Mouse (Mus musculus): ENCODE results near the gene Gdf7. TPM values are rescaled to one million over a fixed set of nuclear protein-coding genes. Genes with fewer than 3 reads are reported as not detected.

The Gdf7 gene
- polyA plus RNA-seq, 1 experiment from 2014 or later = 0.19 TPM

DNA sequence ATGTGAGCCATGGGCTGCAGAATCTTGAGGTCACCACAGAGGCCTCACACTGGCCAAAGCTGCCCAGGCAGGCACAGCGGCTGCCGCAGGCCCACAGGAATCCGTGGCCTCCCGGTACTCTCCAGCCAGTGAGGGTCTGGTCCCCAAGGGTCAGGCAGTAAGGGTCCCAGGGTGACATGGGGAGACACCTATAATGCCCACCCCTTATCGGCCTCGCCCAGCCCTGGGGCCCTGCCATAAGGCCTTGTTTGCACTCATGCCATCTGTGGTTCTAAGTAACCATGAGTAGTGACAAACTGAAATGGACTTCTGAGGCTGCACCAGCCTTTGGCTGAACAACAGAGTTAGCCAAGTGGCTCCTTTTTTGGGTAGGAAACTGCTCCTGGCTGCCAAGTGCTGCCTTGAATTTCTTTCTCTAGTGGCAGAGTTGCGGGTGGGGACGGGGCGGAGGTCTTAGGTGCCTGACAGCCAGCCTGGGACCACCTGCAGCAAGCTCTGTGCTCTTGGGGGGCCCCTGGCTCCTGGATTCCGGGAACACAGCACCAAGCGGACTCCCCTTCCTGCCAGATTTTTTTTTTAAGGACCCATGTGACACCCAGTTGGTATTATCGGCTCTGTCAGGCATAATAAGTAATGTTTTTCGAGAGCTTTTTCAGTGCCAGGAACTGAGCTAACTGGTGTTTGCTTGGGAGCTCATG is 23.6 kb upstream of the Gdf7 start:
- H3K36me3 ChIP-seq (replicated peaks) = 0 out of 2 replicates have a peak, but pooled peaks cover 3% of the 10 kb centered on the region
- ATAC-seq (replicated peaks) = no peak
- H3K4me2 ChIP-seq = no peak overlapping the region
- WGBS = 94% methylated on average over 13 of the region's 13 CpGs
- H3K27ac ChIP-seq = no peak overlapping the region
- no peaks in the 10 kb centered on the region for H3K27me3 ChIP-seq (replicated peaks)
- H3K9me3 ChIP-seq = no peaks in the 10 kb centered on the region
- no peak overlapping the region for H3K4me3 ChIP-seq
- peaks cover 13% of the 10 kb centered on the region for H3K4me1 ChIP-seq
- no peak overlapping the region for H3K9ac ChIP-seq

GRCm38 (mm10) chr12:8324086-8324485 is 22.3 kb upstream of the Gdf7 start:
- Histone ChIP-seq H3K4me2 (no peak overlapping the region), H3K27me3 (replicated peaks) (no peaks in the 10 kb centered on the region), H3K4me3 (no peak overlapping the region), H3K27ac (no peak overlapping the region), H3K9me3 (no peaks in the 10 kb centered on the region), H3K4me1 (peaks cover 13% of the 10 kb centered on the region), H3K9ac (no peak overlapping the region), H3K36me3 (replicated peaks) (0 out of 2 replicates have a peak, but pooled peaks cover 3% of the 10 kb centered on the region)
- 91% methylated on average over 10 of the region's 10 CpGs for WGBS
- no peak for ATAC-seq (replicated peaks)

DNA sequence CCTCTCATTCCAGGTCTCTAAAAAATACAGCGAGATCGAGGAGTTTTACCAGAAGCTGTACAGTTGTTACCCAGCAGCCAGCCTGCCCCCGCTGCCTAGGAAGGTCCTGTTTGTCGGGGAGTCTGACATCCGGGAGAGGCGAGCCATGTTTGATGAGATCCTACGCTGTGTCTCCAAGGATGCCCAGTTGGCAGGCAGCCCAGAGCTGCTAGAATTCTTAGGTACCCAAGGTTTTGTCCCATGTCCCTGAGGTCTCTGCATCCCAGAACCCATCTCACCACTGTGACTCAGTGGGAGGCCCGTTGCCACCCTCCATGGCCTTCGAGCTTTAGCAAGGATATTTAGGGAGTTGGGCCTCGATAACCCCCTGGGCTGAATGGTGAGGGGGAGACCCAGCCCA is 19.8 kb upstream of the Gdf7 start:
- H3K4me3 ChIP-seq = no peak overlapping the region
- no peaks in the 10 kb centered on the region for H3K4me1 ChIP-seq
- 0 out of 2 replicates have a peak, but pooled peaks cover 3% of the 10 kb centered on the region for H3K36me3 ChIP-seq (replicated peaks)
- no peak for ATAC-seq (replicated peaks)
- no peaks in the 10 kb centered on the region for H3K9me3 ChIP-seq
- no peak overlapping the region for H3K9ac ChIP-seq
- WGBS = 78% methylated on average over 10 of the region's 10 CpGs
- H3K27me3 ChIP-seq (replicated peaks) = no peaks in the 10 kb centered on the region
- H3K4me2 ChIP-seq = no peak overlapping the region
- H3K27ac ChIP-seq = no peak overlapping the region

GRCm38 (mm10) chr12:8320084-8320713 is 18.4 kb upstream of the Gdf7 start:
- Histone ChIP-seq H3K27ac (no peak overlapping the region), H3K4me3 (no peak overlapping the region), H3K4me1 (0 out of 2 replicates have a peak, but pooled peaks cover 4% of the 10 kb centered on the region), H3K9me3 (no peaks in the 10 kb centered on the region), H3K4me2 (no peak overlapping the region), H3K27me3 (replicated peaks) (no peaks in the 10 kb centered on the region), H3K9ac (no peak overlapping the region), H3K36me3 (replicated peaks) (0 out of 2 replicates have a peak, but pooled peaks cover 3% of the 10 kb centered on the region)
- ATAC-seq (replicated peaks) = peak; percentile 55
- 44% methylated on average over 5 of the region's 5 CpGs for WGBS

- ATAC-seq (replicated peaks) = no peak
- Histone ChIP-seq H3K9ac (no peak overlapping the region), H3K9me3 (no peaks in the 10 kb centered on the region), H3K27me3 (replicated peaks) (no peaks in the 10 kb centered on the region), H3K4me3 (no peak overlapping the region), H3K36me3 (replicated peaks) (no peaks in the 10 kb centered on the region), H3K27ac (no peak overlapping the region), H3K4me1 (peaks cover 23% of the 10 kb centered on the region), H3K4me2 (no peak overlapping the region)
- WGBS = 90% methylated on average over 5 of the region's 5 CpGs
These were observed 14.8 kb upstream of the Gdf7 start for GRCm38 (mm10) chr12:8316541-8316940.

GRCm38 (mm10) chr12:8313773-8314172 is 12.0 kb upstream of the Gdf7 start:
- Histone ChIP-seq H3K4me2 (peak overlapping the region; percentile 89), H3K36me3 (replicated peaks) (no peaks in the 10 kb centered on the region), H3K4me1 (peaks cover 23% of the 10 kb centered on the region), H3K27me3 (replicated peaks) (peaks cover 9% of the 10 kb centered on the region; the same call in 1 of the 2 replicates), H3K9me3 (no peaks in the 10 kb centered on the region), H3K9ac (peak overlapping the region; percentile 73), H3K27ac (no peak overlapping the region), H3K4me3 (peak overlapping the region; percentile 74)
- ATAC-seq (replicated peaks) = peak; percentile 50
- WGBS = 19% methylated on average over 12 of the region's 12 CpGs

GRCm38 (mm10) chr12:8313270-8313771 is 11.6 kb upstream of the Gdf7 start, which contains the start of gene Hs1bp3:
TSS of gene Hs1bp3 (plus strand) at chr12:8313432.
- H3K4me3 ChIP-seq = peak within 1 kb of the TSS; percentile 74
- peak within 1 kb of the TSS; percentile 73 for H3K9ac ChIP-seq
- H3K4me1 ChIP-seq = peaks cover 23% of the 10 kb centered on the region
- H3K4me2 ChIP-seq = peak within 1 kb of the TSS; percentile 89
- peak; percentile 91 for ATAC-seq (replicated peaks)
- no peaks in the 10 kb centered on the region for H3K36me3 ChIP-seq (replicated peaks)
- H3K9me3 ChIP-seq = no peaks in the 10 kb centered on the region
- peaks cover 9% of the 10 kb centered on the region; the same call in 1 of the 2 replicates for H3K27me3 ChIP-seq (replicated peaks)
- H3K27ac ChIP-seq = no peak within 1 kb of the TSS
- under 1% methylated on average over 38 of the region's 38 CpGs for WGBS

DNA sequence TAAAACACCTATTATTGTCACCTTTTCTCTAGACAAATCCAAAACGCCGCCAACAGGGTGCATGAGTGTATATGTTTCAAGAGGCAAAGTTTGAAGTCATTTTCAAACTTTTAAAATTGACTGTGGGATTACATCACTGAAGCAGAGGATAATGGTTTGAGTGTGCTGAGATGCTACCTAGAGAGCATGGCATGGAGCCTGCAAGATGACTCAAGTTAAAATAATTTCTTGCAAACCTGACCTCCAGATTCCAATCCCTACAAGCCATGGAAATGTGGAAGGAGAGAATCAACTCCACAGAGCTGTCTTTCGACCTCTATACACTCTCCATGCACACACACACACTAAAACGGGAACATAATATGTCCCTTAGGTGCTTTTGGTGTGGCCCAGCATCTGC is 10.5 kb upstream of the Gdf7 start:
- Histone ChIP-seq H3K4me1 (peaks cover 23% of the 10 kb centered on the region), H3K9me3 (no peaks in the 10 kb centered on the region), H3K9ac (no peak overlapping the region), H3K27me3 (replicated peaks) (peaks cover 9% of the 10 kb centered on the region; the same call in 1 of the 2 replicates), H3K4me3 (no peak overlapping the region), H3K27ac (no peak overlapping the region), H3K4me2 (no peak overlapping the region), H3K36me3 (replicated peaks) (no peaks in the 10 kb centered on the region)
- ATAC-seq (replicated peaks) = no peak
- WGBS = 90% methylated on average over 4 of the region's 4 CpGs

- Histone ChIP-seq H3K27ac (no peak overlapping the region), H3K4me2 (no peak overlapping the region), H3K27me3 (replicated peaks) (peaks cover 10% of the 10 kb centered on the region), H3K9me3 (no peaks in the 10 kb centered on the region), H3K4me1 (peaks cover 23% of the 10 kb centered on the region), H3K9ac (no peak overlapping the region), H3K36me3 (replicated peaks) (no peaks in the 10 kb centered on the region), H3K4me3 (no peak overlapping the region)
- no peak for ATAC-seq (replicated peaks)
- WGBS = 29% methylated on average over 17 of the region's 17 CpGs
These were observed 9.2 kb upstream of the Gdf7 start for GRCm38 (mm10) chr12:8310992-8311391.

DNA sequence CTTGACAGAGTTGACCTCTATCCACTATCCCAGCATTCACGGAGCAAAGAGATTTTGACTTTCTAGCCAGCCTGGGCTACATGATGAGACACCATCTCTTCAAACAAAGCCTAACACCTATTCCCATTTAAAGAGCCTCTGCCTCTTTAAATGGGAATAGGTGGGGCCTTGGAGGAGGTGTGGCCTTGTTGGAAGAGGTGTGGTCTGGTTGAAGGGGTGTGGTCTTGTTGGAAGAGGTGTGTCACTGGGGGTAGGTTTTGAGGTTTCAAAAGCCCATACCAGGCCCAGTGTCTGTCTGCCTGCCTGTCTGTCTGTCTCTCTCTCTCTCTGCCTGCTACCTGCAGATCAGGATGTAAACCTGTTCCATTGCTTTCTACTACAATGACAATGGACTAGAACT is 5.2 kb upstream of the Gdf7 start:
- 64% methylated on average over 1 of the region's 1 CpGs for WGBS
- H3K9me3 ChIP-seq = no peaks in the 10 kb centered on the region
- no peaks in the 10 kb centered on the region for H3K36me3 ChIP-seq (replicated peaks)
- H3K4me2 ChIP-seq = no peak overlapping the region
- H3K4me3 ChIP-seq = no peak overlapping the region
- H3K4me1 ChIP-seq = peaks cover 5% of the 10 kb centered on the region
- H3K27ac ChIP-seq = no peak overlapping the region
- 0 out of 2 replicates have a peak, but pooled peaks have one; percentile 10 for ATAC-seq (replicated peaks)
- H3K27me3 ChIP-seq (replicated peaks) = peaks cover 48% of the 10 kb centered on the region
- H3K9ac ChIP-seq = no peak overlapping the region

DNA sequence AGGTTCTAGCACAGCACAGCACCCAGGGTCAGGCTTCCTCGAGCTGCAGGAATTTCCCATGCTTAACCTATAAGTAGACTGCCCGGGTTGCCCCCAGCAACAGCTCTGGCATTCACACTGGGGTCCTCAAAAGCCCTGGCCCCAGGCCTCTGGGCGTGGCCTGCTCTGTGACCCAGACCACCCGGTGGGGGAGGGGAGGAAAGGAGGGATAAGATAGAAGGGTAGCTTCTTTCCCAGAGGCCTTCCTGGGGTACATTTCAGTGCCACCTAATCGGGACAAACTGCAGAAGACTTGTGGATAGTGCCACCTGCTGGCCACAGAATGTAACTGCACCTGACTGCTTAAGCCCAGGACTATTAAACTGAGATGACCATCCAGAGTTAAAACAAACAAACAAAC is 4.7 kb upstream of the Gdf7 start:
- Histone ChIP-seq H3K4me2 (no peak overlapping the region), H3K4me1 (peaks cover 10% of the 10 kb centered on the region), H3K27ac (no peak overlapping the region), H3K9me3 (no peaks in the 10 kb centered on the region), H3K36me3 (replicated peaks) (no peaks in the 10 kb centered on the region), H3K4me3 (no peak overlapping the region), H3K27me3 (replicated peaks) (peaks cover 53% of the 10 kb centered on the region), H3K9ac (no peak overlapping the region)
- ATAC-seq (replicated peaks) = peak; percentile 27
- WGBS = 2% methylated on average over 5 of the region's 5 CpGs

DNA sequence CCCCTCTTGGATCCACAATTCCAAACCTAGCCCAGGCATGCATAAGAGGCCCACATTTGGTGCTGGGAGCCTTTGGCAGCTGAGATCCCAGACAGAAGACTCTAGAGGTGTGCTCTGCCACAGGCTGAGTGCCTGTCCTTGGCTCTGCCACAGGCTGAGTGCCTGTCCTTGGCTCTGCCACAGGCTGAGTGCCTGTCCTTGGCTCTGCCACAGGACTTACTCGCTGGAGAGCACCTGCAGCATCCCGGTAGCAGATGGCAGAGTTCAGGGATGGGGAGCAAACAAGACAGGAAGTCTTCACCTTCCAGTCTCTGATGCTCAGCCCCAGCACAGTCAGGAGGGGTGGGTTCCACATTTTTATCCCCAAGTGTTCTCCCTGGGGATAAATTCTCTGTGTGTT is 3.5 kb upstream of the Gdf7 start:
- H3K9me3 ChIP-seq = no peaks in the 10 kb centered on the region
- no peak overlapping the region for H3K4me3 ChIP-seq
- no peak overlapping the region for H3K27ac ChIP-seq
- H3K36me3 ChIP-seq (replicated peaks) = no peaks in the 10 kb centered on the region
- H3K4me2 ChIP-seq = no peak overlapping the region
- no peak overlapping the region for H3K9ac ChIP-seq
- 46% methylated on average over 2 of the region's 2 CpGs for WGBS
- peaks cover 15% of the 10 kb centered on the region for H3K4me1 ChIP-seq
- peaks cover 60% of the 10 kb centered on the region for H3K27me3 ChIP-seq (replicated peaks)
- ATAC-seq (replicated peaks) = no peak

Measured in midbrain, embryonic 15.5 days (tissue).